Mouse (Mus musculus) gastrocnemius, postnatal 14 days (tissue): ENCODE results near the gene Lyrm9. TPM values are rescaled to one million over a fixed set of nuclear protein-coding genes. Genes with fewer than 3 reads are reported as not detected.

ENCODE experiments used
- DNase-seq: peaks from one replicate; pipeline ENCODE4 v3.0.0; 2021; ENCODE audit warnings: mixed read lengths
- intact Hi-C: fragments of 180-260 bp; cut with DNase I; formaldehyde crosslinking; loops from one replicate; pipeline ENCODE4 v1.15.1; 2025; ENCODE audit warnings: low total_unique reads
- total RNA-seq, 2 experiments: library from RNA; stranded (reverse); gene quantifications; 2 replicates each; pipeline ENCODE4 v1.2.3; 2021

Gene Lyrm9
- total RNA-seq, 2 experiments from 2014 or later: 11.5 to 14.2 TPM

- DNase-seq: peak; percentile 78
- intact Hi-C loops: no loop called here
Measured at GRCm38 (mm10) chr11:78887102-78887971, 61.0 kb downstream of the Lyrm9 start.

- intact Hi-C loops: no loop called here
- DNase-seq: no peak
Measured at GRCm38 (mm10) chr11:78889156-78889555, 62.8 kb downstream of the Lyrm9 start.

Other genes with a start within 250 kb of the Lyrm9 start
- 1 to 10 TPM; 5.6 to 6.2 TPM for gene Nlk, start 129.2 kb upstream of the Lyrm9 start, total RNA-seq
- gene Ccnq, start 74.9 kb upstream of the Lyrm9 start, total RNA-seq: 10 to 100 TPM in 1 of 2 experiments, 1 to 10 TPM in 1; 9.4 to 13.1 TPM
- 1 to 10 TPM; 3.6 to 4.7 TPM for gene Nos2, start 94.2 kb downstream of the Lyrm9 start, total RNA-seq
- 10 to 100 TPM; 18.7 to 19.8 TPM for gene Lgals9, start 158.4 kb downstream of the Lyrm9 start, total RNA-seq